Mouse (Mus musculus) cerebellum, adult (tissue): Measurements from ENCODE around the gene Tesc.

Experiments
- ATAC-seq: cut with Nextera tagmentation; 2 replicates; pipeline ENCODE4 v1.9.2; 2017; ENCODE audit warnings: mild to moderate bottlenecking, moderate library complexity, mixed read lengths; ENCODE audit not compliant: insufficient number of reproducible peaks, low FRiP score, low TSS enrichment

The Tesc gene

DNA sequence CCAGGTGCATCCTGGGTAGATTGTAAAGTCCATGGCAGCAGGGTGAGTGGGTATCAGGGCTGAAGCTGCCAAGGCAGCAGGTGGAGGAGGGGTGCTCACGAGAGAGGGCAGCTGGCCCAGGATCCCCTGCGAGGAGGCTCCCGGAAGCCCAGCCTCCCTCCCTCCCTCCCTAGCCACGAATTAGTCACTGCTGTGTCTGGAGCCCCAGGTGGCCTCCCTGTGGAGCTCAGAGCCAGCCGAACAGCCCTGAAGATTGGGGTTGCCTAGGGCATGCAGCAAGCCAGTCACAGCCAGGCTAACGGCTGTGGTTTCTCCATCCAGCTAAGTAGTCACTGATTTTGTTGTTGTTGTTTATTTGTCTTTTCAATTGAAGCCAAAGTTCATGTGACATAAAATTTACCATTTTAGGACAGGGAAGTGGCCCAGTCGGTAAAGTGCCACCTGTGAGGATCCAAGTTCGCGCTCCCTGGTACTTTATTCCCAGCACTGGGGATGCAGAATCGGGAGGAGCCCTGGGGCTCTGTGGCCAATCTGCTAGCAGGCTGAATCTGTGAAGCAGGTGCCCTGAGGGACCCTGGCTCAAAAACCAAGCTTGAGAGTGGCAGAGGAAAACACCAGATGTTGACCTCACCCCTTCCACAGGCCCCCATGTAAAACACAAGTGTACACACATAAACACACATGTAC is 10.4 kb downstream of the Tesc start:
- ATAC-seq, result peak; percentile 34; the same call in 1 of the 2 replicates

DNA sequence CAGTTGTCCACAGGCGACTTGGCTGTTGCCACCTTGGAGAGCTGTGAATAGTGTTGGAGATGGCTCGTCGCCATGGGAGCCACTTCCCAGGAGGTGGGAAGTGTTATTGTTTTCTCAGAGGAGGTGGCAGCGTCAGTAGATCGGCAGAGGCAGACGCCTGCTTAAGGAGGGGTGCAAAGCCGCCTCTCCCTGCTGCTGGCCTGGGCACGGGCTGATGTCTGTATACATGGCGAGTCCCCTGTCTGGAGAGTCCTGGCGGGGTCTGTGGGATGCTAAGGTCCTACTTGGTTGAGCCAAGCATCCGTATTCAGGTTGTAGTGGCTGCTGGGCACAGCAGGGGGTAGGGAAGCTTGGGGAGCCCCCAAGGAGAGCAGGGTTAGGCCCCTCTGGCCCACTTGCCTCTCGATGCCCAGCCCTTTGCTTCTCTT is 11.7 kb downstream of the Tesc start:
- ATAC-seq, result no peak

DNA sequence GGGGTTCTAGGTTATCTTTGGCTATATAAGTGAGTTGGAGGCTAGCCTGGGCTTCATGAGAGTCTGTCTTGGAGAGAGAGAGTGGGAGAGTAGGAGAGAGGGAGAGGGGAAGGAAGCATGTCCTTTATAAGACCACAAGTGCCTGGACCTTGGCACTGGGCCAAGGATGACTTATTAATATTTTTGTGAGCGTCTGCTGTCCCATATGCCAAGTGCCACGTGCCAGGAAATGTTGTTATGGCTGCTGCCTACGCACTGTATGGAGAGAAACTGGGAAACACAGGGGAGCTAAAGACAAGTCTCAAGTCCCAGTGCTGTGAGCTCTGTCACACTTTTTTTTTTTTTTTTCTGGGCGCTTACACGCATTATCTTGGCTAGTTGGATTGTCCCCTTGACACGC is 15.1 kb downstream of the Tesc start:
- peak; percentile 52 for ATAC-seq

DNA sequence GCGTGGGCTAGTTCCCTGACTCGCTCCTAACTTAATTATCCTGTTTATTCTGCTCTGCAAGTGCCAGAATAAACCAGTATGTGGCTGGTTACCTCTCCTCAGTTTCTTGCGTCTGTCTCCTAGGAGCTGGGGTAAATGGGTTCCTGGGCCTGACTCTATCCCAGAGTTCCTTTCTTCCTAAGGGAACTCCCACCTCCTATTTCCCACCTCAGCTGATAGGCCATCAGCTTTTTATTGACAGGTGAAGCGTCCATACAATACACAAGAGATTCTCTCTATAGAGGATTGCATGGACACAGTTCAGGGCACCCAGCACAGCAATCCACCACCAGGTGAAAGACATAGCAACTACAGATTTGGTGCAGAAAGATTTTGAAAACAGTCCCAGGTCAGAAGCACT is 16.2 kb downstream of the Tesc start:
- ATAC-seq, result no peak

DNA sequence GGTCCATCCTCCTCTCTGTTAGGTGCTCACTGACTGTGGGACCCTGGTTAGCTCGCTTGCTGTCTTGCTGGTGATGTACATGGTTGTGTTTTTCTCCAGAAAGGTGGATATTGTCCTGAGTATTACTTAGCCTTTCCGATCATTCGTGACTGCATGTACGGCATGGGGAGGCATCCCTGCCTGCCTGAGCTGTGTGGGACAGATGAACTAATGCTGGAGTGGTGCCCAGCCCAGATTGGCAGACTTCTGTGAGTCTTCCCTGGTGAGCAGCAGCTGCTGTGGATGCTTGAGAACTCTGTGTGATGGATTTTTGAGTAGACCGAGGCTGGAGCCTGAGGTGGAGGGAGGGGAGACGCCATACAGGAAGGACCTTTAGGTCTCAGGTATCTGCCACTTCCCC is 17.4 kb downstream of the Tesc start:
- peak; percentile 67; the same call in 1 of the 2 replicates for ATAC-seq

DNA sequence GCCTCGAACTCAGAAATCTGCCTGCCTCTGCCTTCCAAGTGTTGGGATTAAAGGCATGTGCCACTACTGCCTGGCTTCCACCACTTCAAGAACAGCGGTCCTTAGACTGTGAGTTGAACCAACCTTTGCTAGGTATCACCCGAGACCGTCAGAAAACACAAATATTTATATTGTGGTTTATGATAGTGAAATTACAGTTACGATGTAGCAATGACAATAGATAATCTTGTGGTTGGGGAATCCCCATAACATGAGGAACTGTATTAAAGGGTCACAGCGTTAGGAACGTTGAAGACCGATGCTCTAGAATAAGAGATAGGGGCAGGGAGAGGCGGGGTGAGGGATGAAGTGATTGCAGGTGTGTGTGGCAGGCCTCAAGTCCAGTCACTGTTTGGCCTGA is 17.8 kb downstream of the Tesc start:
- no peak for ATAC-seq

DNA sequence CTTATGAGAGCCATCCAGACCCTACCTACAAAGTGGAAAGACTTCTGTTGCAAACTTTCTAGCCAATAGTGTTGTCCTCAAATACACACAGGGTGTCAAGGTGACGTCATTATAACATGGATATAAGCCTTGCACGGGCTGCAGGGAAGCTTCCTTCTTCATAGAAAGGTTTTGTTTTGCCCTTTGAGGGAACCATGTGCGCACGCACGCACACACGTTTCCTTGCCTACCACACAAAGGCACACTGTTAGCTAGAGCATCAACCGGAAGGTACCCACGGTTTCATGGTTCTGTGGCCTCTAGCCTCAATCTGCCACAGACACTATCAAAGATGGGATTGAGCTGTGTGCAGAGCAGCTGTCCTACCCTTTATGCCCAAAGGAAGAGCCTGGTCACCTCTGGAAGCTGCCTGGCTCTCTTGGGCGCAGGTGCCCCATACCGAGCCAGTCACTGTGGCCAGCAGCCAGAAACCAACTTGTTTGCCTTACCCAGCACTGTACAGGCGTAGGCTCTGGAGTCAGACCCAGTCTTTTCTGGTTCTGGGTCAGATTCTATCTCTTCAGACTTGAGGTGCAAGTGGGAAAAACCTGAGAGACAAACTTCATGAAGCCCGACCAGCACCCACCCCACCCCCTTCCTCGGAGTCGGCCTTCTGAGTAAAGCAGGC is 19.7 kb downstream of the Tesc start:
- ATAC-seq, result no peak

DNA sequence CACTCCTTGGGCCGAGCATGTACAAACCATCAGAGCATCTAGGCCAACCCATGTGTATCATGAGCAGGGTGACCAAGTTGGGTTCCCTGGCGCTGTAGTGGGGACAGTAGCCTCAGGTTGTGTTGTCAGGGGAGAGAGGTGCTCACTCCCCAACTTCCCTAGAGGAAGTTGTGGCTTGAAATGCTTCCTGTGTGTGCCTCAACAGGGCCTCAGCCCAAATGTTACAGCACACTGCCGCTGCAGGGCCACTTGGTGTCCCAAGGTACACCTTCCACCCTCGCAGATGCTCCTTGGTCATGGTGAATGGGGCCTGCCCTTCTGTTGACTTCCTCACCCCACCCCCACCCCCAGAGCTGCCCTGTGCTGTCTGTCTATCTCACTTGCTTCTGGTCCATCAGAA is 20.9 kb downstream of the Tesc start:
- ATAC-seq, result no peak

DNA sequence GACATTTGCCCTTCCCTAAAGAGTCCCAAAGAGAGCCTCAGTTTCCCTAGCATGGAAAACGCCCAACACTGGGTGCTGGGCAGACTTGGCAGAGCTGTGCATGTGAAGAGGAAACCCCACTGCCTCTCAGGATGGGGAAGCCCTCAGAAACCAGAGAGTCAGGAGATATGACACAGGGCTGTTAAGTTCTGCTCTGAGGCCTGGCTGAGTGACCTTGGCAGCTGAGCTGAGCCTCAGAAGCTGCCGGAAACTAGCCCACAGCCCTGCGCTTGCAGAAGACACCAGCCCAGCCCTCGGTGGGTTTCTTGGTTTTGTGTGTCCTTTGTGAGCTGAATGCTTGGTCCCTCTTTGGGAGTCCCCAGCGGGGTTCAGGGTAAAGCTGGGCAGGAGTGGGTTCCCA is 21.4 kb downstream of the Tesc start:
- no peak for ATAC-seq

DNA sequence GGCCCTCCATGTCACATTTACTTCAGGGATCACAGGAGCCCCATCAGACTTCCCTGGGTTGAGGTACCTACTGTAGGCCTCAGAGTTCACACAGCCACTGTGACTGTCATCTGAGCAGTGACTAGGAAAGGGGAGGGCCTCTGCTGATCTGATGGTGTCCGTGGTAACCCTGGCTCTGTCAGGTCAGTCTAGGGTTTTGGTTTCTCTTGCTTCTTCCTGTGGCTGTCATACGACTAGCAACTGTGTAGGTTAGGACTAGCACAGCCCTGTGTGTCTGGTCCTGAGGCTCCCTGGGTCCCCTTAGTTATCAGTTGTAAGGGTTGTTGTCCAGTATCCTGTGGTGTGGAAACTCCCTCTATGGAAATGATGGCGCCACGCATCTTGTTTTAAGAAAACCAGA is 23.2 kb downstream of the Tesc start:
- no peak for ATAC-seq

DNA sequence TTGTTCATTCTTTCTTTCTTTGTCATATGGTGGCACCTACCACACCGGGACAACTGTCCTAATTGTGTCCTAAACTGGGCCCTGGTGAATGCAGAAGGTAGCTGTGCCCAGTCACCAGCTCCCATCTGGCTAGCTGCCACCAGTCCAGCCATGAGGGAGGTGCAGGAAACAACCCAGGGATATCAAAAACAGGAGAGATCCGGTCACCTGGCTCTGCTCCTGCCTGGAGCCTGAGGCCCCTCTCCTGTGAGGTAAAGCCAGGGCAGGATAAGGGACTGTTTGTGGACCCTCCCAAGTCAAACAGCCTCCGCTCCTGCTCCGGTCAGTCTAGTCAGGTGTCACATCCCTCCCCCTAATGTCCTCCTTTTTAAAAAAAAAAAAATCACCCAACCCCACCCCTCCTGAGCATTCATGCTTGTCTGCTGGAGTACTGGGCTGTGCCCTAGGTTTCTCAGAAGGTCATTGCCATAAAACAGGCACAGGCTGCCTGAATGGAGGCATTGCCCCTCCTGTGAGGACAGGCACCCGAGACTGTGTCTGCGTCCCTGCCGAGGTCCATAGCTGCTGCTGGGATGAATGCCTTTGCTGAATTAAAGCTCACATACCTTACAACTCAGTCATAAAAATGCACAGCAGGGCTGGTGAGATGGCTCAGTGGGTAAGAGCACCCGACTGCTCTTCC is 24.6 kb downstream of the Tesc start:
- peak; percentile 56; the same call in 1 of the 2 replicates for ATAC-seq

DNA sequence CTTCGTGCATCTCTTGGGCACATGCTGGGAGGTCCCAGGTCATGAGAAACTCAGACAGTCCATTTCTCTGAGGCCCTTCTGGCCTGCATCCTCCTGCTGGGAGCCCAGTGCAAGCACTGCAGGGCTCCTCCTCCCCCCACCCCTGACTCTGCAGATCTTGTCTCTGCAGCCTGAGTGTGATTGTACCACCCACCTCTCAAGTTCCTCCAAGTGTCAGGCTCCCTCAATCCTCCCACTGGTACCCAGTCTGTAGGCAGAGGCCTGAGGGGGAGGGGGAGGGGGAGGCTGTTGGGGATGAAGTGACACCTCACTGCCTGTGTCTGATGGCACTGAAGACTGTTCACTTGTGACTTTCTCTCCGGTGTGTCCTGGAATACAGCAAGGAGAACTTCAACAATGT is 25.7 kb downstream of the Tesc start:
- ATAC-seq, result no peak

DNA sequence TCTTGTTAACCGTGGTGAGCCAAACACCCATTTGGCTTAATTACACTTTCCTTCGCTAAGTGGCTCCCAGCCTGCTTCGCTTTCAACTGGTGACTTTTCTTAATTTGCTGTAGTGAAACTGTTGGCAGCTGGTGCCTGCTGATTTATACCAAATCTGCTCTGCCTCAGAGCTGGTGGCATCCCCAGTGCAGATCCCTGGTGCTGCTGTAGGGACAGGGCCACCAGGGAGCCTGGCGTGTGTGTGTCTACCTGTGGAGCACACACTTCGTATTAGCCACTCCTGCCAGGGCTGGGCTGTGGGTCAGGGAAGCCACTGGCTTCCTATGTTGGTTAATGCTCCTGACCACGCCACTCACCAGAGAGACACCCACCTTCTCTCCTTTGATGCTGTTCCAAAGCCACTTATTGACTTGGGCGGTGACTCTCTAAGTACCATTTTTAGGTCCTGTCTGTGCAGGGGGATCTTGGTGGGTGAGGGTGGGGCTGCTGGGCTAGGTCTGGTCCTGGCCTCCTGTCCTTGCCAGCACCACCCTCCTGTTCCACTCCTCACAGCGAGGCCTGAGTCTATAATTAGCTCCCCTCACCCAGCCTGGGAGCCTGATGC is 30.1 kb downstream of the Tesc start:
- no peak for ATAC-seq

DNA sequence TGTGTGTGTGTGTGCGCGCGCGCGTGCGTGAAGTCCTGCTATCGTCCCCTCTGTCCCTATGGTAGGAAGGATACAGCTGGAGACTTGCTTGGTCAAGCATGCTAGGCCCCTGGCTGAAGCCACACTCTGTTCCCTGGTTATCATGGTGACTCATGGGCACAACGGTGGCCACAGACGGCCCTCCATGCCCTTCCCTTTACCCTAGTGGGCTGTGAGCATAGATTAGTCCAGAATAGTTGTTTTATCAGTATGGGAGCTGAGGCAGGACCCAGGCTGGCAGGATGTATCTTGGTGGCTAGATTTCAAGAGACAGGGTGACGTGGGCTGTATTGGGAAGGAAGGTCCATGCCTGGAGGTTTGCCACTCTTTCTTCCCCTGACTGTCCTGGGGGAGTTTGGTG is 31.3 kb downstream of the Tesc start:
- no peak for ATAC-seq

DNA sequence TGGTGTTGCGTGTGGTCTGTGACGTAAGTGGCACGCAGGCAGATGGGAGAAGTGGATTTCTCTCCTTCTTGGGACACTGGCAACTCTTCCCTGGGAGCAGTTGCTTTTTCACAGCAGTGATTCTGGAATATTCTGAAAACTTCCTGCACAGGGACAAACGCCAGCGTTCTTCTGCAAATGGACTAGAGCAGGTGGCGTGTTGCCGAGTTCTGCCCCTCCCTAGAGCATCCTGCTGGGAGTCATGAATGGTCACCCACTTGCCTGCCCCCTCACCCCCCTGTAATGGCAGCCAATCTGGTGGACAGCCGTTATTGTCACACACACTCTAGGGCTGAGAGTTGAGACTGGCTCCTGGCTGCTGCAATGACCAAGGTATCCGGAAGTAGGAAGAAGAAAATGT is 32.1 kb downstream of the Tesc start:
- no peak for ATAC-seq

DNA sequence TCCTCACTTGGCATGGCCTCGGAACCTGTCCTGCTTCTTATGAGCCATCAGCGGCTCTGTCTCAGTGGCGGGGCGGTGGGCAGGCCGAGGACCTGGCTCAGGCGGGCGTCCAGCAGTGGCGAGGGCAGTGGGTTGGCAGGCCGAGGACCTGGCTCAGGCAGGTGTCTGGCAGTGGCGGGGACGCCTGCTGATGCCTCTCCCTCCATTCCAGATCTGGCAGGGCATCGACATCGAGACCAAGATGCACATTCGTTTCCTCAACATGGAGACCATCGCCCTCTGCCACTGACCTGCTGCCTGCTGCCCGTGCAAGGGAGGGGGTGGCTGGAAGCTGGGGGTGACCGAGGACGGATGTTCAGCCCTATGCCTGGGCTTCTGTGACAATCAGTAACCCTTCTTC is 33.8 kb downstream of the Tesc start:
- no peak for ATAC-seq

DNA sequence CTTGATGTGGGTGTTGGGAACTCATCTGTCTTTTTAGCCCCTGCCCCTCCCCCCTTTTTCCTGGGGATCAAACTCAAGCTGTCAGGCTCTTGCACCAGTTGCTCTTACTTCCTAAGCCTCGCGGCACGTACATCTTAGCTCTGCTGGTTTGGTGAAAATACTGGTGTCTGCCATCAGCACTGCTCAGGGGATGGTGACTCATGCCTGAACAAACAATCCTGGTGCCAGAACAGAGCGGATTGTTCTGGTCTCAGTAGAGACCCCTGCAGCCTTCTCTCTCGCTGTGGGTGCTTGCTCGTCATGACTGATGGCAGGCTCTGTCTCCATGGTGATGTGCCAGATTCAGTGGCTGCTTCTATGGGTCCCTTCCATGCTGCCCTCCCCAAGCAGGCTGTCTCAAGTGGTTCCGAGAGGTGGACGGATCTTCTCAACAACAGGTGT is 35.7 kb downstream of the Tesc start:
- no peak for ATAC-seq

DNA sequence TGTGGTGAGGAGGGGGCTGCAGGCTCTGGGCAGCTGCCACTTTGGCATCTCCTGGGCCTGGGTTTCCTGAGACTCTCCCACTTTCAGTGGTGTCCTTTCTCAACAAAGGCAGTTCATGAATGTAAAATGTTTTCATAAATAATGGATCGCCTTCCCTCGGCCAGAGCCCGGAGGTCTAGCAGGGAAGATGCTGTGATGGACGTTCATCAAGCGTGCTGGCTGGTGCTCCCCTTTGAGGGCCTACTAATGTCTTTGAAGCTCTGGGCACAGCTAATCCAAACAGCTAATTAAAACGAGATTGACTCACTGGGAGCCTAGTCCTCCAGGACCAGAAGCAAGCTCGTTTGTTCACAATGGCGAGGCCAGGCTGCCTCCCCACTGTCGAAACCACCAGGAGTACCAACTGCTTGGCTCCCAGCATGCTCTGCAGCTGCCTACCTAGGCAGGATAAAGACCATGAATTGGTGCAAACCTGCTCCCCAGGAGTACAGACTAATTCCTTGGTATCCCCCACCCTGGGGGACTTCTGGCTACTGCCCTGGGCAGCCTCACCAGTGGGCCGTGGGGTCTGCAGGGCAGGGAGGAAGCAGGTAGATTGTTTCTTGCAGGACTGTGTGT is 36.9 kb downstream of the Tesc start:
- no peak for ATAC-seq

DNA sequence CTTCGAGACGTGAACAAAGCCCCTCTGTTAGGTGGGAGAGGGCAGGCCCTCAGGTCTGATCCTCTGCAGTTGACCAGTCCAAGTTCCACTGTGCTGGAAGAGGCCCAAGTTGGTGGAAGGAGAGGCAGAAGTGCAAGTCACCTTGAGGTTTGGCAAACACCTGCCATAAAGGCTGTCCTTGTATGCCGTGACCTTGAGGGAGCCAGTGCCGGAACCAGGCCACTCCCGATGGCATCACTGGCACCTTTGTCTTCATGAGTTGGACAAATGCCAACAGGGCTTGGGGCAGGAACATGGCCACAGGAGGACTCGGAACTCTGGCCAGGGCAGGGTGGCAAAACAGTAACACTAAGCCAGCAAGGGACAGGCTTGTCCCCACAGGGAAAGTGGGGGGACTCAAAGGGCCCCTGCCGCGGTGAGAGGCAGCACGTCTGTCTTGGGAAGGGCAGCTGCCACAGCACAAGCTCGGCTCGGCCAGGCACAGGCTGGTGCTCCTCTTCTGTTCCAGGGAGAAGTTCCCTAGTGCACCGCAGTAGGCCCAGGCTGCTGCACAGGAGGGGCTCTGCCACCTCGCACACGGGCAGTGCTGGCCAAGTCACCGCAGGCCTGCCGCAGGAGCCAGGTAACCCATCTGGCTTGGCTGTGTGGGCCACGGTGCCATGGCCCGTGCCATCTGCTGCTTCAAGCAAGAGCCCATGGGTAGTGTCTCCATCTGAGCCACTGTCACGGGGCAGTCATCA is 38.1 kb downstream of the Tesc start:
- peak; percentile 43; the same call in 1 of the 2 replicates for ATAC-seq

DNA sequence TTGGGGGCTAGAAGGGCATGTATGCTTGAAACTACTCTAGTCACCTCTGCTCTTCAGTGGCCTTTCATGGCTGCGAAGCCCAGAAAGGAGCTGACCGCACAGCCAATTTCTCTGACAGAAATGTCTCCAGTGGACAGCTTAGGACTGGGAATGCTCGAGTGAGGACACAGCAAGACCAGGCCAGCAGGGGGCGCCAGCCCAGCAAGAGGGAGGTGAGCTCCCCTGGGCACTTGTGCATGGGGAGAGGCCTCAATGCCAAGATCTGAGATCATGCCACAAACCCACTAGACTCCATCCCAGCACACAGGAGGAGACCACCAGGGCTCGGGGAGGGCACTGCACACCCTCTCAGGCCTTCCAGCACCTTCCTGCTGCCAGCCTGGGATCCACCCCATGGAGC is 39.3 kb downstream of the Tesc start:
- no peak for ATAC-seq
